Comparison of ENCODE assay signal across 21 mouse cellular contexts in genomic region chr6:49559112-49559511, GRCm38 (mm10).
"Had no signal": no experiment of that assay in that cellular context is flagged by ENCODE, and none has a peak within 500 bp of the region (broad histone marks: within the 10 kb centered on the region; RNA-seq: fewer than 3 reads in every experiment).

No protein-coding gene starts in this region.

- H3K4me2 ChIP-seq: limb, embryonic 12.5 days; limb, embryonic 15.5 days; liver, embryonic 11.5 days; lung, embryonic 14.5 days; midbrain, embryonic 12.5 days; midbrain, embryonic 15.5 days; neural tube, embryonic 12.5 days; neural tube, embryonic 15.5 days; stomach, embryonic 15.5 days had no signal

- H3K9me3 ChIP-seq: limb, embryonic 12.5 days; limb, embryonic 15.5 days; midbrain, embryonic 12.5 days; midbrain, embryonic 15.5 days; neural tube, embryonic 12.5 days; neural tube, embryonic 15.5 days; stomach, embryonic 15.5 days had no signal

- H3K9ac ChIP-seq: limb, embryonic 12.5 days; limb, embryonic 15.5 days; liver, embryonic 14.5 days; liver, postnatal 0 days; lung, embryonic 14.5 days; midbrain, embryonic 12.5 days; midbrain, embryonic 15.5 days; neural tube, embryonic 12.5 days; neural tube, embryonic 15.5 days; stomach, embryonic 15.5 days had no signal

- H3K4me1 ChIP-seq: limb, embryonic 12.5 days; limb, embryonic 15.5 days; midbrain, embryonic 12.5 days; midbrain, embryonic 15.5 days; neural tube, embryonic 12.5 days; stomach, embryonic 15.5 days had no signal

- ATAC-seq: liver, postnatal 0 days; lung, postnatal 0 days; midbrain, embryonic 15.5 days had no signal

- H3K27ac ChIP-seq: limb, embryonic 12.5 days; limb, embryonic 15.5 days; liver, embryonic 14.5 days; macrophage; midbrain, embryonic 12.5 days; midbrain, embryonic 15.5 days; neural tube, embryonic 12.5 days; neural tube, embryonic 15.5 days; stomach, embryonic 15.5 days had no signal

- H3K27me3 ChIP-seq: limb, embryonic 12.5 days; limb, embryonic 15.5 days; midbrain, embryonic 12.5 days; midbrain, embryonic 15.5 days; neural tube, embryonic 12.5 days; neural tube, embryonic 15.5 days; stomach, embryonic 15.5 days had no signal

- DNase-seq: kidney, adult 18-20 months; kidney, adult 9 months; kidney, postnatal 14 days; kidney, postnatal 4 days; liver, postnatal 0 days; lung, embryonic 14.5 days; right cerebral cortex, postnatal 14 days; spleen, adult 18-20 months; thymus, adult 18-20 months; thymus, postnatal 36 days had no signal

- H3K36me3 ChIP-seq: limb, embryonic 12.5 days; limb, embryonic 15.5 days; midbrain, embryonic 12.5 days; midbrain, embryonic 15.5 days; neural tube, embryonic 12.5 days; neural tube, embryonic 15.5 days; stomach, embryonic 15.5 days had no signal

- H3K4me3 ChIP-seq: limb, embryonic 12.5 days; limb, embryonic 15.5 days; midbrain, embryonic 12.5 days; midbrain, embryonic 15.5 days; neural tube, embryonic 12.5 days; neural tube, embryonic 15.5 days; stomach, embryonic 15.5 days had no signal
